Mouse (Mus musculus) gastrocnemius, postnatal 36 days (tissue): ENCODE measurements around the gene Defa22. TPM values are rescaled to one million over a fixed set of nuclear protein-coding genes. Genes with fewer than 3 reads are reported as not detected.
"Not testable (repeated sequence)": the region's sequence is repeated elsewhere in the genome, so short reads cannot be mapped to it uniquely, and the experiment has no call there.

Experiments used
- DNase-seq, 2 experiments: peaks; one replicate each; pipeline ENCODE4 v3.0.0; 2022
- intact Hi-C: fragments of 180-260 bp; cut with DNase I; formaldehyde crosslinking; loops from one replicate; pipeline ENCODE4 v1.15.1; 2025
- long read RNA-seq, 2 experiments: library from polyadenylated mRNA; stranded (forward); transcript quantifications; one replicate each; pipeline ENCODE4 v2.0.0; 2021
- total RNA-seq, 2 experiments: library from RNA; stranded (reverse); gene quantifications; 2 replicates each; pipeline ENCODE4 v1.2.3; 2021

Gene Defa22
- total RNA-seq = not detected
- long read RNA-seq, experiment 1 = 0 reads
- long read RNA-seq, experiment 2 = 0 reads

GRCm38 (mm10) chr8:21161977-21162376 is at the start of gene Defa22:
Gene Defa22, plus strand, starts transcription at chr8:21162277.
- DNase-seq, intact Hi-C loops: not testable (repeated sequence)

- intact Hi-C loops, DNase-seq: not testable (repeated sequence)
These were observed 27.7 kb upstream of the Defa22 start, which contains the start of gene Defa30 for GRCm38 (mm10) chr8:21134342-21134741. Gene Defa30, plus strand, starts transcription at chr8:21134642.

- DNase-seq, intact Hi-C loops: not testable (repeated sequence)
These were observed 29.2 kb downstream of the Defa22 start, which contains the start of gene Defa31 for GRCm38 (mm10) chr8:21191314-21191713. Gene Defa31, plus strand, starts transcription at chr8:21191614.

GRCm38 (mm10) chr8:21201261-21201660 is 39.2 kb downstream of the Defa22 start, which contains the start of gene Gm15293:
Gene Gm15293, plus strand, starts transcription at chr8:21201561.
- DNase-seq, intact Hi-C loops: not testable (repeated sequence)

Other genes with a start within 250 kb of the Defa22 start
- not detected for gene Gm6040, start 240.2 kb upstream of the Defa22 start, total RNA-seq
- gene AY761185, start 217.6 kb upstream of the Defa22 start, total RNA-seq = not detected
- not detected for gene Defa21, start 136.7 kb upstream of the Defa22 start, total RNA-seq
- not detected for gene Defa23, start 107.2 kb upstream of the Defa22 start, total RNA-seq
- not detected for gene Defa35, start 97.2 kb upstream of the Defa22 start, total RNA-seq
- gene Defa25, start 77.8 kb upstream of the Defa22 start, total RNA-seq = not detected
- gene Gm14851, start 66.2 kb upstream of the Defa22 start, total RNA-seq = not detected
- not detected for gene Defa30, start 27.6 kb upstream of the Defa22 start, total RNA-seq
- not detected for gene Defa31, start 29.3 kb downstream of the Defa22 start, total RNA-seq
- gene Gm15293, start 39.3 kb downstream of the Defa22 start, total RNA-seq = not detected
- gene Gm15292, start 87.5 kb downstream of the Defa22 start, total RNA-seq = not detected
- not detected for gene Defa27, start 153.3 kb downstream of the Defa22 start, total RNA-seq
- gene Defa29, start 164.7 kb downstream of the Defa22 start, total RNA-seq = not detected
- gene Defa2, start 216.2 kb downstream of the Defa22 start, total RNA-seq = not detected
- not detected for gene Defa33, start 229.5 kb downstream of the Defa22 start, total RNA-seq